Mouse (Mus musculus) heart, postnatal 0 days (tissue): ENCODE measurements around the gene Cep131.

Source experiments
- CTCF ChIP-seq: IDR thresholded peaks from 2 replicates; pipeline ENCODE4 v1.5.1; 2016; ENCODE audit warnings: antibody characterized with exemption, control low read depth, low read depth
- EP300 ChIP-seq: IDR thresholded peaks from 2 replicates; pipeline ENCODE4 v1.6.1; 2016; ENCODE audit warnings: antibody characterized with exemption, low read depth

- TF ChIP-seq CTCF = no peak
- peak; percentile 63; the same call in 1 of the 2 replicates for TF ChIP-seq EP300
Measured at GRCm38 (mm10) chr11:120052274-120052673, 34.4 kb downstream of the Cep131 start.
